Mouse (Mus musculus): Measurements from ENCODE around the gene Setd7. TPM values are rescaled to one million over a fixed set of nuclear protein-coding genes. Genes with fewer than 3 reads are reported as not detected.
A peak's percentile ranks its signal among the peaks of the same experiment; 100 is the strongest.

Gene Setd7
- polyA plus RNA-seq, 1 experiment = 9.9 TPM

DNA sequence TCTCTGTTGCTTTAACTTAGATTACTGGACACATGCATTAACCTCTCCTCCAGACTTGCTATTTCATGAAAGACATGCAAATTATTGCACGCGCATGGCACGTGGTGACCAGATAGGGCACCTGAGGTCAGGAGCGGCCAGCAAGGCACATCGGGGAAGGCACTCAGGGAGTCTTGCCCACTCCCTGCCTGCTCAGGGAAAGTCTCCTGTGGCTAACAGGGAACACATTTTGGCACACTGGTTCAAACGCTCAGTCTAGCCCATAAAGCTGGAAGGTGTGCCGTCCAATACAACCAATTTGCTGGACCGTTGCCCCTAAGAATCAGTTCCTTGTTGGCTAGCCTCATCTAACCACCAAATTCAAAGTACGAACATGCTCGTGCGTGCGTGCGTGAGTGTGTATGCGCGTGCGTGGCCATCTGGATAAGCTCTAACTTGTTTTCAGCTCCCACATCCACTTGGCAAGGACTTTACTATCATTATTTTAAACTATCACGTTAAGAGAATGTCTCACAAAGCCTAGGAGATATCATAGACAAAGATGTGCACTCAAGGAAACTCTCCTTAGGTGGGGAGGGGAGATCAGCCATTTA lies 11.6 kb downstream of the Setd7 start:
- no peak for TF ChIP-seq USF1 (IDR thresholded peaks at IDR 0.05; ENCODE audit: low read depth)
- TF ChIP-seq MYOG (IDR thresholded peaks at IDR 0.05; ENCODE audit: control insufficient read depth, extremely low read depth, insufficient read length) = no peak
- no peak for TF ChIP-seq MYOD1 (IDR thresholded peaks at IDR 0.05; ENCODE audit: control insufficient read depth, insufficient read length, low read depth)
- TF ChIP-seq FOSL1 (IDR thresholded peaks at IDR 0.05; ENCODE audit: insufficient read depth, low read length, poor library complexity, severe bottlenecking) = no peak
- TF ChIP-seq CTCF (IDR thresholded peaks at IDR 0.05; ENCODE audit: control insufficient read depth, insufficient read depth, insufficient read length) = no peak
- no peaks in the 10 kb centered on the region for H3K27me3 ChIP-seq (ENCODE audit: control insufficient read depth, insufficient read depth, insufficient read length)

DNA sequence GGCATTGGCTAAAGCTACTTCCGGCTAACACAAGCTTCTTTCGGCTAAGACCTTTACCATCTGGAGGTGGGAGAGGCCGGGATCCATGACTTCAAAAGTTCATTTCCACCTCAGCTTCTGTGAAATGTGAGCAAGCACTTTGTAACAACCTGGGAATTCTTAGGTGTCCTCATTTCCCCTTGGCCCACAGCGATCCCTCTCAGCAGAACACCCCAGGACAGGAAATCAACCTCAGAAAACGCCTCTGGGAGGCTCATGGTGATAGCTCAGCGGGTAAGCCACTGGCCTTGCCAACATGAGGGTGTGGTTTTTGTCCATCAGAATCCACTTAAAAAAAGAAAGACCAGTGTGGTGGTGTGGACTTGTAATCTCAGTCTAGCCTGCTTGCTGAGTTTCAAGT lies 13.1 kb downstream of the Setd7 start:
- Histone ChIP-seq H3K36me3 (ENCODE audit: control insufficient read depth, insufficient read depth) (peaks cover 31% of the 10 kb centered on the region), H3K79me2 (ENCODE audit: control insufficient read depth, insufficient read depth) (peaks cover 32% of the 10 kb centered on the region)
- TF ChIP-seq MAX (IDR thresholded peaks at IDR 0.05) (no peak), MYOG (IDR thresholded peaks at IDR 0.05; ENCODE audit: control insufficient read depth, extremely low read depth, insufficient read length) (no peak), CTCF (IDR thresholded peaks at IDR 0.05; ENCODE audit: control insufficient read depth, insufficient read depth, insufficient read length) (no peak), FOSL1 (IDR thresholded peaks at IDR 0.05; ENCODE audit: insufficient read depth, low read length, poor library complexity, severe bottlenecking) (no peak)

More for the DNA sequence above, 11.6 kb downstream of the Setd7 start:
- Histone ChIP-seq H3K4me3 (ENCODE audit: insufficient read depth, poor library complexity, severe bottlenecking) (no peak overlapping the region), H3K36me3 (ENCODE audit: control insufficient read depth, insufficient read depth) (peaks cover 21% of the 10 kb centered on the region), H3K79me2 (ENCODE audit: control insufficient read depth, insufficient read depth) (peaks cover 47% of the 10 kb centered on the region), H3ac (ENCODE audit: control insufficient read depth, insufficient read length, low read depth) (no peak overlapping the region), H3K79me3 (ENCODE audit: low read depth) (peaks cover 37% of the 10 kb centered on the region)

DNA sequence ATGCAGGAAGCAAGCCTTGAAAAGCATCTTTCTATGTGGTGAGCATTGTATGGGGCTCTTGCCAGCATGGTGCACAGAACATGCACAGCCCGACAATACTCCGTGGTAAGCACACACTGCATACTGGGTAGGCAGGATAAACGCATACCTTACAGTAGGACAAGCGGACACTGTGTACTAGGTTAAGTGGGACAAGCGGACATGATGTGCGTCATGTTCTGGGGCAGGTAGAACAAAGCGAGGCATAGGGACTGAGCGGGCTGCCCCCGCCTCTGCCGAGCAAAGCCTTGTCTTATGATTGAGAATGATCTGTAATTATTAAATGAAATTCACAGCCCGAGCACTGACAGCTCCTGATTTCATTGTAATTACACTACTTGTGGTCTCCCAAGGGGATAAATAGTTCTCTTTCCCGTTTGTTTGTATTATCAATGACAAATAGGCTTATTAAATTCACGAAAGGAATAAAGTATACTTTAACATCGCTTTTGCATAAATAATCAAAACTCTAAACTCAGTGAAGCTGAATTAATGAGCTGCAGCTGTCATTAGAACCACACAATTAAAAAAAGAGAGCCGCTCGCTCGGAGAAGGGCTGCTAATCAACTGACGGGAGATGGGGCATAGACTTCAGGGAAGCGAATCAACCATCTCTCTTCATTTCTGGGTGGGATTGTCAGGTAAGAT lies 16.1 kb downstream of the Setd7 start:
- H3K4me3 ChIP-seq (ENCODE audit: insufficient read depth, poor library complexity, severe bottlenecking) = no peak overlapping the region
- no peaks in the 10 kb centered on the region for H3K27me3 ChIP-seq (ENCODE audit: control insufficient read depth, insufficient read depth, insufficient read length)
- peaks cover 2% of the 10 kb centered on the region for H3K79me2 ChIP-seq (ENCODE audit: control insufficient read depth, insufficient read depth)
- H3K79me3 ChIP-seq (ENCODE audit: low read depth) = peaks cover 4% of the 10 kb centered on the region
- H3K36me3 ChIP-seq (ENCODE audit: control insufficient read depth, insufficient read depth) = peaks cover 44% of the 10 kb centered on the region
- H3ac ChIP-seq (ENCODE audit: control insufficient read depth, insufficient read length, low read depth) = no peak overlapping the region
- TF ChIP-seq FOSL1 (IDR thresholded peaks at IDR 0.05; ENCODE audit: insufficient read depth, low read length, poor library complexity, severe bottlenecking) (no peak), CEBPB (IDR thresholded peaks at IDR 0.05; ENCODE audit: low read depth) (no peak), MYOD1 (IDR thresholded peaks at IDR 0.05; ENCODE audit: control insufficient read depth, insufficient read length, low read depth) (no peak), MAX (IDR thresholded peaks at IDR 0.05) (no peak), USF1 (IDR thresholded peaks at IDR 0.05; ENCODE audit: low read depth) (no peak), CTCF (IDR thresholded peaks at IDR 0.05; ENCODE audit: control insufficient read depth, insufficient read depth, insufficient read length) (no peak)

More for the DNA sequence above, 13.1 kb downstream of the Setd7 start:
- no peaks in the 10 kb centered on the region for H3K27me3 ChIP-seq (ENCODE audit: control insufficient read depth, insufficient read depth, insufficient read length)
- H3K79me3 ChIP-seq (ENCODE audit: low read depth) = peaks cover 25% of the 10 kb centered on the region
- no peak overlapping the region for H3ac ChIP-seq (ENCODE audit: control insufficient read depth, insufficient read length, low read depth)
- H3K4me3 ChIP-seq (ENCODE audit: insufficient read depth, poor library complexity, severe bottlenecking) = no peak overlapping the region

DNA sequence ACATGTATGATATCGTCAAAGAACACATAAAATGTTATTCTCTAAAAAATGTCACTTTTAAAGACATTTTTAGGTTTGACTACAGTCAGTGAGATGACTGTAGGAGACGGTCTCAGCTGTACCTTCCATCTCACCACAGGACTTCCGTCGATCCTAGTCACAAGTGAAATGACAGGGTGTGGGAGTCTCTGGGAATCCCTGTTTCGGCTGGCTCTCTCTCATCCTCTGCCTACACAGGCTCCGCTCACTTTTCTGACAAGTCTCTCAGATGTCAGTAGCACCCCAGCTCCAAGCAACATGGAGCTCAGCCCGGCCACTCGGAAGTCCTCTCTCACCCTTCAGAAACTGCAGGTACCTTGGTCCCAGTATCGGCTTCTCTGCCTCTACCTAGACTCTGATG lies 20.0 kb downstream of the Setd7 start:
- no peaks in the 10 kb centered on the region for H3K79me3 ChIP-seq (ENCODE audit: low read depth)
- H3K79me2 ChIP-seq (ENCODE audit: control insufficient read depth, insufficient read depth) = no peaks in the 10 kb centered on the region
- H3K27me3 ChIP-seq (ENCODE audit: control insufficient read depth, insufficient read depth, insufficient read length) = no peaks in the 10 kb centered on the region
- TF ChIP-seq USF1 (IDR thresholded peaks at IDR 0.05; ENCODE audit: low read depth) (no peak), FOSL1 (IDR thresholded peaks at IDR 0.05; ENCODE audit: insufficient read depth, low read length, poor library complexity, severe bottlenecking) (no peak), MYOD1 (IDR thresholded peaks at IDR 0.05; ENCODE audit: control insufficient read depth, insufficient read length, low read depth) (no peak), MYOG (IDR thresholded peaks at IDR 0.05; ENCODE audit: control insufficient read depth, extremely low read depth, insufficient read length) (no peak), CTCF (IDR thresholded peaks at IDR 0.05; ENCODE audit: control insufficient read depth, insufficient read depth, insufficient read length) (no peak), MAX (IDR thresholded peaks at IDR 0.05) (no peak), CEBPB (IDR thresholded peaks at IDR 0.05; ENCODE audit: low read depth) (no peak)
- peaks cover 54% of the 10 kb centered on the region for H3K36me3 ChIP-seq (ENCODE audit: control insufficient read depth, insufficient read depth)
- H3ac ChIP-seq (ENCODE audit: control insufficient read depth, insufficient read length, low read depth) = no peak overlapping the region
- no peak overlapping the region for H3K4me3 ChIP-seq (ENCODE audit: insufficient read depth, poor library complexity, severe bottlenecking)

DNA sequence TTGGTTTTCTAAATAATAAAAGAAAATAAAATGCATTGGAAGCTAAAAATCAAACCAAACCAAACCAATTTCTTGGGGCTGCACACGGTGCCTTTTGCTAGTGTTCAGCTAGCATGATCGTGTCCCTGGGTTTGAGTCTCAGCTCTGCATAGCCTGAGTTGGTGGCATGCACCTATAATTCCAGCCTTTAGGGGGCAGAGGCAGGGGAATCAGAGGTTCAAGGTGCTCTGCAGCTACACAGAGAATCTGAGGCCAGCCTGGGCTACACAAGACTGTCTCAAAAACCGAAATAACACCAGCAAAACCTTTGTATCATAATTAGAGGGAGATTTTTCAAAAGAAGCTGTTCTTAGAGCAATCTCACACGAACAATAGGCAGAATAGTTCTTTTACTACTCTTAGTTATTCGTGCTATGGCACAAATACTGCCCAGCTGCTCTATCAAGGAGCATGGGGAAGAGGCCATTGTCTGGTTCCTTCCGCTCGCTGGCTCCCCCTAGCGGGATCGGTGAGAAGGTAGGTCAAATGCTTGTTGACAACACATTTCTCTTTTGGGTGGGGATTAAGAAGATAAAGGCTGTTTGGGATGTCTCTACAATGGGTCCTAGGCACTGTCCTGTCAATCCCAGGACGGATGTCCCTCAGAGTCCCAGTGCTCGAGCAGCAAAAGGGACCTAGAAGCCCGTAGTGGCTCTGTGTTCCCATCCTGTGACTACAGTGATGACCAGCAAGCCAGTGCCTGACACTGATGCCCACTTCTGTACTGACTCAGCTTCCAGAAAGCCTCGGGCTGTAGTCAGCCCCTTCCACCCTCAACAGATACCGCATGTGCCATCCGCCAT lies 20.9 kb downstream of the Setd7 start:
- no peak overlapping the region for H3ac ChIP-seq (ENCODE audit: control insufficient read depth, insufficient read length, low read depth)
- H3K36me3 ChIP-seq (ENCODE audit: control insufficient read depth, insufficient read depth) = peaks cover 61% of the 10 kb centered on the region
- no peak for TF ChIP-seq MYOD1 (IDR thresholded peaks at IDR 0.05; ENCODE audit: control insufficient read depth, insufficient read length, low read depth)
- TF ChIP-seq CTCF (IDR thresholded peaks at IDR 0.05; ENCODE audit: control insufficient read depth, insufficient read depth, insufficient read length) = peak; percentile 33
- no peak overlapping the region for H3K4me3 ChIP-seq (ENCODE audit: insufficient read depth, poor library complexity, severe bottlenecking)
- no peaks in the 10 kb centered on the region for H3K79me3 ChIP-seq (ENCODE audit: low read depth)
- no peaks in the 10 kb centered on the region for H3K27me3 ChIP-seq (ENCODE audit: control insufficient read depth, insufficient read depth, insufficient read length)
- no peaks in the 10 kb centered on the region for H3K79me2 ChIP-seq (ENCODE audit: control insufficient read depth, insufficient read depth)
